Comparison of ENCODE assay signal across 8 mouse cellular contexts in the genomic region with DNA sequence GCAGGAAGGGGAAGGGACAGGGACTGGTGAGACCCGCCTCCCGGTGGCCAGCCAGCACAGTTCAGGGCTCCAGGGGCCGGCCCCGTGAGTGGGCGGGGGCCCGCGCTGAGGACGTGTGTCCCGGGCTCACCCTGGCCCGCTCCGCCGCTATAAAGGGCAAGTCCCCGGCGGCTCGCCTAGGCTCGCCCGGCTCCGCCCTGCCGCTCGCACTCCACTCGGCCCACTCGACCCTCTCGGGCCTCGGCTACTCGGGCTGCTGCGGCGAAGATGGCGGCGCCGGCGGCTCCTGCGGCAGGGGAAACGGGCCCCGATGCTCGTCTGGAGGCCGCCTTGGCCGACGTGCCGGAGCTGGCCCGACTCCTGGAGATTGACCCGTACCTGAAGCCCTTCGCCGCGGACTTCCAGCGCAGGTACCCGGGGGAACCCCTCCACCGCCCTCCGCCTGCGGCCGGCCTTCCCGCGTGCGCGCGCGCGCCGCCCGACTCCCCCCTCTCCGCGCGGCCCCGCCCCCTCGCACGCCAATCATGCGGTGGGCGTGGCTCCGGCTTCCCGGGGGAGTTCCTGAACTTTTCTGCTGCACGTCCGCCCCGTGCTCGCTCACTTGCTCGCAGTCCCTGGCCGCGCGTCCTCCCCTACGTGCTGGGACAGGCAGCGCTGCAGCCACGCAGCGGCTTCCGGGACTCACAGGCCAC. TPM values are rescaled to one million over a fixed set of nuclear protein-coding genes. Genes with fewer than 3 reads are reported as not detected.
DNase-seq lines count a peak whose midpoint lies in the region; ATAC-seq and TF ChIP-seq lines count a peak whose summit lies in the region.

A gene (plus strand): TSS at position 64 of the 692 bp plus-strand sequence.

- peak; percentile 93 for ATAC-seq in cerebellum, adult (ENCODE audit: insufficient number of reproducible peaks, low FRiP score, low TSS enrichment)
- peak; percentile 99 for ATAC-seq in forebrain, embryonic 13.5 days
- ATAC-seq in heart, postnatal 0 days (ENCODE audit: insufficient read depth, low read depth) = peak; percentile 97
- peak; percentile 94 for ATAC-seq in liver, embryonic 15.5 days (ENCODE audit: insufficient read depth)
- ATAC-seq in neural tube, embryonic 11.5 days (ENCODE audit: insufficient read depth, low FRiP score, low TSS enrichment) = peak; percentile 97
- peak; percentile 98 for ATAC-seq in stomach, embryonic 16.5 days (ENCODE audit: insufficient read depth, low FRiP score)

- H3K9me3 ChIP-seq in forebrain, embryonic 13.5 days (replicated peaks) = no peaks in the 10 kb centered on the region
- no peaks in the 10 kb centered on the region for H3K9me3 ChIP-seq in heart, postnatal 0 days (replicated peaks; ENCODE audit: control insufficient read depth, low read length)
- H3K9me3 ChIP-seq in liver, embryonic 15.5 days (replicated peaks) = no peaks in the 10 kb centered on the region
- H3K9me3 ChIP-seq in neural tube, embryonic 11.5 days (ENCODE audit: control insufficient read depth, low read length) = no peaks in the 10 kb centered on the region
- H3K9me3 ChIP-seq in stomach, embryonic 16.5 days (replicated peaks; ENCODE audit: control insufficient read depth, low read length) = no peaks in the 10 kb centered on the region

- peaks cover 7% of the 10 kb centered on the region for H3K4me1 ChIP-seq in forebrain, embryonic 13.5 days
- H3K4me1 ChIP-seq in heart, postnatal 0 days (ENCODE audit: control insufficient read depth, insufficient read depth) = no peaks in the 10 kb centered on the region
- 0 out of 2 replicates have a peak, but pooled peaks cover 5% of the 10 kb centered on the region for H3K4me1 ChIP-seq in liver, embryonic 15.5 days (replicated peaks)
- H3K4me1 ChIP-seq in neural tube, embryonic 11.5 days (ENCODE audit: control insufficient read depth, insufficient read depth, low read length) = no peaks in the 10 kb centered on the region
- peaks cover 3% of the 10 kb centered on the region; the same call in 1 of the 2 replicates for H3K4me1 ChIP-seq in stomach, embryonic 16.5 days (ENCODE audit: control insufficient read depth, insufficient read depth, low read length)

- no peaks in the 10 kb centered on the region for H3K36me3 ChIP-seq in forebrain, embryonic 13.5 days (ENCODE audit: poor library complexity, severe bottlenecking)
- H3K36me3 ChIP-seq in heart, postnatal 0 days (replicated peaks; ENCODE audit: control insufficient read depth, insufficient read depth, low read length) = no peaks in the 10 kb centered on the region
- no peaks in the 10 kb centered on the region for H3K36me3 ChIP-seq in liver, embryonic 15.5 days (replicated peaks)
- H3K36me3 ChIP-seq in neural tube, embryonic 11.5 days (ENCODE audit: control insufficient read depth, insufficient read depth, low read length) = no peaks in the 10 kb centered on the region
- H3K36me3 ChIP-seq in stomach, embryonic 16.5 days (ENCODE audit: control insufficient read depth, insufficient read depth, low read length) = no peaks in the 10 kb centered on the region

- peak within 1 kb of the TSS; percentile 85 for H3K27ac ChIP-seq in forebrain, embryonic 13.5 days
- H3K27ac ChIP-seq in heart, postnatal 0 days (ENCODE audit: low read depth) = peak within 1 kb of the TSS; percentile 97
- H3K27ac ChIP-seq in liver, embryonic 15.5 days (replicated peaks) = peak within 1 kb of the TSS; percentile 88
- H3K27ac ChIP-seq in neural tube, embryonic 11.5 days (ENCODE audit: low read depth, low read length) = peak within 1 kb of the TSS; percentile 85
- H3K27ac ChIP-seq in stomach, embryonic 16.5 days (ENCODE audit: low read length) = peak within 1 kb of the TSS; percentile 98

- H3K9ac ChIP-seq in forebrain, embryonic 13.5 days = peak within 1 kb of the TSS; percentile 86
- peak within 1 kb of the TSS; percentile 76 for H3K9ac ChIP-seq in heart, postnatal 0 days (replicated peaks; ENCODE audit: low read depth, low read length)
- peak within 1 kb of the TSS; percentile 70 for H3K9ac ChIP-seq in liver, embryonic 15.5 days
- H3K9ac ChIP-seq in neural tube, embryonic 11.5 days (ENCODE audit: low read length) = peak within 1 kb of the TSS; percentile 86
- peak within 1 kb of the TSS; percentile 90 for H3K9ac ChIP-seq in stomach, embryonic 16.5 days (ENCODE audit: low read length)

- peak; percentile 83 for DNase-seq in ES-CJ7 (ENCODE audit: low read depth, low spot score)
- DNase-seq in heart, postnatal 0 days (ENCODE audit: low spot score) = peak; percentile 95
- peak; percentile 93 to 97 for DNase-seq in kidney, postnatal 4 days
- peak; percentile 93 for DNase-seq in neural tube, embryonic 11.5 days (ENCODE audit: low spot score)

- no peaks in the 10 kb centered on the region for H3K27me3 ChIP-seq in forebrain, embryonic 13.5 days
- H3K27me3 ChIP-seq in heart, postnatal 0 days (ENCODE audit: control insufficient read depth, insufficient read depth, low read length) = no peaks in the 10 kb centered on the region
- no peaks in the 10 kb centered on the region for H3K27me3 ChIP-seq in liver, embryonic 15.5 days
- no peaks in the 10 kb centered on the region for H3K27me3 ChIP-seq in neural tube, embryonic 11.5 days (ENCODE audit: control insufficient read depth, insufficient read depth, low read length)
- no peaks in the 10 kb centered on the region for H3K27me3 ChIP-seq in stomach, embryonic 16.5 days (ENCODE audit: control insufficient read depth, insufficient read depth, low read length)

- no peak for TF ChIP-seq EP300 in heart, postnatal 0 days (IDR thresholded peaks at IDR 0.05; ENCODE audit: low read depth)

- H3K4me2 ChIP-seq in forebrain, embryonic 13.5 days = peak within 1 kb of the TSS; percentile 68
- H3K4me2 ChIP-seq in heart, postnatal 0 days (ENCODE audit: low read depth, low read length) = peak within 1 kb of the TSS; percentile 64
- peak within 1 kb of the TSS; percentile 74 for H3K4me2 ChIP-seq in liver, embryonic 15.5 days
- H3K4me2 ChIP-seq in neural tube, embryonic 11.5 days (ENCODE audit: low read depth) = peak within 1 kb of the TSS; percentile 55
- peak within 1 kb of the TSS; percentile 66 for H3K4me2 ChIP-seq in stomach, embryonic 16.5 days (ENCODE audit: low read depth, low read length)

- under 1% methylated on average over 68 of the region's 82 CpGs for WGBS in forebrain, embryonic 13.5 days
- under 1% methylated on average over 47 of the region's 82 CpGs for WGBS in heart, postnatal 0 days
- WGBS in liver, embryonic 15.5 days (ENCODE audit: insufficient replicate concordance) = under 1% methylated on average over 80 of the region's 82 CpGs
- under 1% methylated on average over 56 of the region's 82 CpGs for WGBS in neural tube, embryonic 11.5 days
- WGBS in stomach, embryonic 16.5 days = under 1% methylated on average over 81 of the region's 82 CpGs

- TF ChIP-seq CTCF in heart, postnatal 0 days (IDR thresholded peaks at IDR 0.05; ENCODE audit: low read depth) = peak; percentile 45; the same call in 1 of the 2 replicates

- H3K4me3 ChIP-seq in forebrain, embryonic 13.5 days = peak within 1 kb of the TSS; percentile 65
- H3K4me3 ChIP-seq in heart, postnatal 0 days (ENCODE audit: low read depth, low read length) = peak within 1 kb of the TSS; percentile 72
- peak within 1 kb of the TSS; percentile 66 for H3K4me3 ChIP-seq in liver, embryonic 15.5 days (replicated peaks)
- H3K4me3 ChIP-seq in neural tube, embryonic 11.5 days (ENCODE audit: low read depth, low read length) = peak within 1 kb of the TSS; percentile 61
- H3K4me3 ChIP-seq in stomach, embryonic 16.5 days (replicated peaks; ENCODE audit: low read length) = peak within 1 kb of the TSS; percentile 71

RNA-seq across cellular contexts. Expression of the gene that starts here (rescaled TPM):
- 13.7 and 14.6 TPM in 2 replicates for polyA plus RNA-seq in forebrain, embryonic 13.5 days (2015; fragmentation: Nextera tagmentation; extraction: Ambion mirVana)
- 57.6 and 82.0 TPM in 2 replicates for total RNA-seq in heart, postnatal 0 days (2014; rRNA removed; ENCODE audit: low replicate concordance)
- 64.7 and 72.4 TPM in 2 replicates for polyA plus RNA-seq in heart, postnatal 0 days (2015; fragmentation: Nextera tagmentation; extraction: Ambion mirVana)
- polyA plus RNA-seq in liver, embryonic 15.5 days (2015; fragmentation: Nextera tagmentation; extraction: Ambion mirVana) = 13.5 and 18.3 TPM in 2 replicates
- 13.4 and 15.2 TPM in 2 replicates for polyA plus RNA-seq in neural tube, embryonic 11.5 days (2014; fragmentation: Nextera tagmentation; extraction: Ambion mirVana)
- 27.4 and 27.5 TPM in 2 replicates for polyA plus RNA-seq in stomach, embryonic 16.5 days (2015; fragmentation: Nextera tagmentation; extraction: Ambion mirVana)

Comparison
In these comparisons a context has a peak if more than half of its experiments do, and no peak if none do; other contexts are left out.
1. Peak in every context shown above with its lines: DNase-seq, ATAC-seq, H3K4me3 ChIP-seq and H3K27ac ChIP-seq.